Mouse (Mus musculus) natural killer cell, adult 2 months (primary cell): ENCODE data around the gene Pacsin1.

Experiments
- DNase-seq, 2 experiments: peaks; one replicate each; pipeline ENCODE4 v3.0.0; 2022; ENCODE audit warnings: low spot score in 2 of 2

Gene Pacsin1

DNA sequence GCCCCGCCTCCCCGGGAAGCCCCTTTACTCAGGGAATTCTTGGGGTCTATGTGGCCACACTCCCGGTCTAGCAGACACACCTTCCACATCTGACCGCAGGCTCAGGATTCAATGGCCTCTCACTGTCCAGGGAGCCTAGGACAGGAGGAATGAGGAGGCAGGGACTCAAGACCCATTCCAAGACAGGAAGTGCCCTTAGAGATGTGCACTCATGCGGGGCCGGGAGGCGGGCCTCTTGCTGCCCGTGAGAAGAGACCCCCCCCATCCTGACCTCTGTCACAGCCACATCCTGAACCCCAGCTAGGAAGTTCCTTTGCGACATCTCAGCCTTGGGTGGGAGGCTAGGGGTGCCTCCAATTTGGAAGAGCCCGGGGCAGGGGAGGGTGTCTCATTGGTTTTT lies 69.7 kb downstream of the Pacsin1 start:
- DNase-seq = no peak

DNA sequence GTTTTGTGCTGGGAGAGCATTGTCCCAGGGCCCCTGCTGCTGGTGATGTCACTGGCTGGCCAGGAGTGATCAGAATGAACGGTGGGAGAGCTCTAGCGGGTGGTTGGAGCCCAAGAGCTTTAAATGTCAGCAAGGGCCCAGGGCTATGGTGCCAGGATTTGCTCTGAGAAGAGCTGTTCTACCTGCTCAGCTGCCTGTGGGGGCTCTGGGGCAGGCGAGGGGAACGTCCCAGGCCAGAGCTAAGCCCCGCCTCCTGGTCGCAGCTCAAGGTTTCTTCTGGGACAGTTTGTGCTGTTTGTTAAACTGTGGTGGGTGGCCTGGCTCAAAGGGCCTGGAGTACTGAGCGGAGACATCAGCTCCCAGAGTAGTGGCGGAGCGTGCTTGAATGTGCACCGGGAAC lies 70.1 kb downstream of the Pacsin1 start:
- no peak for DNase-seq

DNA sequence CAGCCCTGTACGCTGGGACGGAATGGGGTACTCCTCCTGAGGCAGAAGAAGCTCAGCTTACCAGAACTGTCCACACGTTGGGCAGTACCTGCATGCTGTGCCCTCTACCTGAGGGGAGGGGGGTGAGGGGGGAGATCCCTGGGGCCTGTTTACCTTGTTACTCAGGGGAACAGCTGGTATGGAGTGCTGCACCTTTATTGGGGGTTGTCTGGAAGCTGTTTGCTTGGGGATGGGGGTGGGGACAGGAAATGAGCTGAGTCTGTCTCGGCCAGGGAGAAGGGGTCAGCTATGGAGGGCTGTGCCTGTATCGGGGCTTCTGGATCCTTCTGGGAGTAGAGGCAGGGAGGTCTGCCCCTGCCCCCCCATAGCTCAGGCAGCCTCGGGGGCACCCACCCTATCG lies 71.2 kb downstream of the Pacsin1 start:
- no peak for DNase-seq

DNA sequence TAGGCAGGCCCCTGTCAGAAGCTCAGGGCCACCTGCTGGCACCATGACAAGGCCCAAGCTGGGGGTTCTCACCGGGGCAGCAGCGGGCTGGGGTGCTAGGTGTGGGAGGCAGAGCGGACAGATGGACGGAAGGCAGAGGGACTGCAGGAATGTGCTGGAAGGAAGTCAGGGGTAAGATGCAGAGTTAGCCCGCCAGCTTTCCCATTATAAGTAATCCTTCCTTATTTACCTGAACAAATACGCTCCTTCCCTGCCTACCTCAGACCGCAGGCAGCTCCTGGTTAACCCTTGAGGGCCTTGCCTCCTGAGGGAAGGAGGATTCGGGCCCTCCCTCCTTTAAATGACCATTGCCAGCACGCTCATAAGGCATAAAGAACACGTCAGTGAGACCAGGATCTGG lies 73.5 kb downstream of the Pacsin1 start, which contains the start of gene Spdef:
Gene Spdef, minus strand, starts transcription at position 186 of the 400 bp plus-strand sequence.
- DNase-seq = no peak

DNA sequence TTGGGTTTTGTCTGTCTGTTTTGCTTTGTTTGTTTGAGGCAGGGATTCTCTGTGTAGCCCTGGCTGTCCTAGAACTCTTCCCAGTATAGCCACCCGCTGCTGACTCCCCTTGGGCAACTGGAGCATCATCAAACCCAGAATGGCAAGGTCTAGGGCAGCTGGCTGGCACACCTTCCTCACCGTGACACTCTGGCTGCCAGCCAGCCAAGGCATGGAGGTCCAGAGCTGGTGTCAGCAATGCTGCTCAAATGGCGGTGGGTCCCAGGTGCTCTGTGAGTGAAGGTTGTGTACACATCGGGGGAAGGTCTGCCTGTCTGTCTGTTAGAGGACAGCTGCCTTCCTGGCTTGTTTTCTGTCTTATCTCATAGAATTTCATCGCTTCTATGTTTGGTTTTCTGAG lies 76.8 kb downstream of the Pacsin1 start:
- DNase-seq = no peak

DNA sequence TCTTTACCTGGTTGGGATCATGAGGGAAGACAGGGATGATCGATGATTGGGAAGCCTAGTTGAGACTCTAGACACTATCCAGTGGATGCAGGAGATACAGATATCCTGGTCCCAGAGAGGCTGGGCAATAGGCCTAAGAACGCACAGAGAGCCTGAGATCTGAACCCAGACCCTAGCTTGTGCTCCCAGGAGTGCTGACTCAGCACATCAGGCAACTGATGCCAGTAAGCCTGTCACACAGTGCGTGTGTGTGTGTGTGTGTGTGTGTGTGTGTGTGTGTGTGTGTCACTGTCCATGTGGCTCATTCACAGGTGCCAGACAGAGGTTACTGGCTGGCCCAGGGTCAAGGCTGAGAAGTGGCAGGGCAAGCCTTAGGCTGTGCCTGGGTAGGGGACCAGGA lies 77.4 kb downstream of the Pacsin1 start:
- DNase-seq = no peak

DNA sequence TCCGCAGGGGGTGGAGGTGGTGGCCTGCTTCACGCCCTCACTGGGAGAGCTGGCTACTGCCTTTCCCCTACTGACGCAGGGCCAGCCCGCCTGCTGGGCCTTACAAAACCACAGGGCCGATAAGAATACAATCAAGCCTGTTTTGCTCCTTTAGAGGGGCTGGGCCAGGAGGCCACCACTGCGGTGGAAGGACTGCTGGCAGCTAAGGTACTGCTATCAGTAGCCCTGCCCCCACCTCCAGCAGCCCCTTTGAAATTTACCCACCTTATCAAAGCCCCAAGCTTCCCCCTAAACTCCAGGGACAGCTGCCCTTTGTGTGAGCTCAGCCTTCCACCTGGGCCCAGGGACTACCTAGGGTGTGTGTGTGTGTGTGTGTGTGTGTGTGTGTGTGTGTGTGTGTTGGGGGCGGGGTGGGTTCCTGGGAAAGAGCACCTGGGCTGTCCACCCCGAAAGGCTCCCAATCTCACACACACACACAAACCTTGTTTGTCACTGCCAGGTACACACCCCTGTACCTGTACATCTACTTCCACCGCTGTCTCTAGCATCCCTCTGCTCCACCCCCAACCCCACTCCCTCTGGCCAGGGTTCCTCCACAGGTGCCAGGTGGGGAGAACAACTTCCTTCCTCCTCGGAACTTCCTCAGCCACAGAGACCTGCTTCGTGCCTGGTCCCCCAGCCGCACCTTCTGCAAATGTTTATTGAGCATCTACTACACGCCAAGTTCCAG lies 79.2 kb downstream of the Pacsin1 start:
- no peak for DNase-seq

DNA sequence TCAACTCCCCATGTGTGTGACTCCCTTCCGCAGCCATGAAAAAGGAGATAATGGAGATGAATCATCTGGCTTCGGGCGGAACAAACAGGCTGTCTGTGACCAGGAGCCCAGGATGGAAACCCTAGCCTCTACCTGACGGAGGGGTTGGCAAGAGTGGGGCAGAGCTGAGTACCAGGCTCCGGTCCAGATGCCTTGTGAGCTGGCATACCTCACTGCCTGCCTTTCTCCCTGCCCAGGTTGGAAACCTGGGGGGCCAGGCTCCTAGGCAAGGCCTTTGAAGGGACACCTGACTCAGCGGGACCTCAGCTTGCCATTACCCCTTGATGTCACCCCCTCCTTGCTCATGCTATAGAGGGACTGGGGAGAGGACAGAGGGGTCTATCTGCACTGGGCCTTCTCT lies 85.7 kb downstream of the Pacsin1 start:
- no peak for DNase-seq

DNA sequence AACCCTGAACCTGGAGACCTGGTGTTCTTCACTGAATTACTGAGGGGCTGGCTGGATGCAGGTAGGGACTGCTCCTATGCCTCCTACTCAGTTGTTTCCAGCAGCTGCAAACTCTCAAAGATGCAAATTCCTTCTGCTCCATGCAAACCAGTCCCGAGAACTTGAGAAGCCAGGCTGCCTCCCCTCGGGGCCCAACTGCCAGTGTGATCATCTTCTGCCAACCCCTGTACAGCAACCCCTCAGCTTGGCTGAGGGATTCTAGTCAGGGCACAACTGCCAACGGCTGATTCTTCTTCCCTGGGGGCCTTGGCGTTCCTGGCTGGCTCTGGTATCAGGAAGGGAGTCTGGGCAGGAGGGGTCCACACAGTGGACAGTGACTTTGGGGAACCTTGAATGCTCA lies 91.1 kb downstream of the Pacsin1 start:
- DNase-seq = no peak

DNA sequence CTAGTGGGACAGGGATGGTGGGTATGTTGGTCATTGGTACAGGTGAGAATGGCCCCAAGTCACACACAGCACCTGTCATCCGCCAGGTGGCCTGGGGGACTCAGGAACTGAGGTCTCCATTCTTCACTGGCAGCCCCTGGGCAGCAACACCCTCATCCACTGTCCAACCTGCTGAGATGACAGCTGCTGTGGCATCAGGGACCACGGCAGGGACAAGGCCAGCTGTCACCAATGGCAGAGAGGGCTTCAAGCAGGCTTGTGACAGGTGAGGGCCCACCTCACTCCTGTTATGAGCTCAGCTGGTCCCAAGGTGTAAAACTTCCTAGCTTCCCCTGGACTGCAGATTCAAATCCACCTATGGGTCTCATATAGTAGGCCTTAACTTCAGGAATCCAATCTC lies 92.8 kb downstream of the Pacsin1 start:
- DNase-seq = no peak

DNA sequence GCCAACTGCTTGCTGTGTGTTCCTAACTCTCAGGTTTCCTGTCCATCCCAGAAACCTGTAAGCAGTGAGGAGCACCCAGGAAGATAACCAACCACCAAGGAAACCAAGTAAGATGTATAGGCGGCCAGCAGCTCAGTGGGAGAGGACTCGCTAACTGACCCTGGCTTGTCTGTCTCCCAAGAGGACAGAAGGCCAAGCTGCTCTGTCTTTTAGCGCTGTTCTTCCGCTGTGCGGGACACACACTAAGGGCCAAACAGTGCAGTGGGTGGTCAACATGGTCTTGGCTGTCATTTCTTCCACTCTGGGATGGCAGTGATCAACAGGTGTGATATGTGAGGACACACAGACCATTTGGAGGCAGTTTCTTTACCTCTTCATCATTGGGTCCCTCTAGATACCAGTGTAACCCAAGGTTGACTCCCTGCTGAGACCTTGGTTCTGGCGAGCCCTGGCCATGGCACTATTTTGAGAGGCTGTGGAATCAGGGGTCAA lies 95.2 kb downstream of the Pacsin1 start:
- no peak for DNase-seq

DNA sequence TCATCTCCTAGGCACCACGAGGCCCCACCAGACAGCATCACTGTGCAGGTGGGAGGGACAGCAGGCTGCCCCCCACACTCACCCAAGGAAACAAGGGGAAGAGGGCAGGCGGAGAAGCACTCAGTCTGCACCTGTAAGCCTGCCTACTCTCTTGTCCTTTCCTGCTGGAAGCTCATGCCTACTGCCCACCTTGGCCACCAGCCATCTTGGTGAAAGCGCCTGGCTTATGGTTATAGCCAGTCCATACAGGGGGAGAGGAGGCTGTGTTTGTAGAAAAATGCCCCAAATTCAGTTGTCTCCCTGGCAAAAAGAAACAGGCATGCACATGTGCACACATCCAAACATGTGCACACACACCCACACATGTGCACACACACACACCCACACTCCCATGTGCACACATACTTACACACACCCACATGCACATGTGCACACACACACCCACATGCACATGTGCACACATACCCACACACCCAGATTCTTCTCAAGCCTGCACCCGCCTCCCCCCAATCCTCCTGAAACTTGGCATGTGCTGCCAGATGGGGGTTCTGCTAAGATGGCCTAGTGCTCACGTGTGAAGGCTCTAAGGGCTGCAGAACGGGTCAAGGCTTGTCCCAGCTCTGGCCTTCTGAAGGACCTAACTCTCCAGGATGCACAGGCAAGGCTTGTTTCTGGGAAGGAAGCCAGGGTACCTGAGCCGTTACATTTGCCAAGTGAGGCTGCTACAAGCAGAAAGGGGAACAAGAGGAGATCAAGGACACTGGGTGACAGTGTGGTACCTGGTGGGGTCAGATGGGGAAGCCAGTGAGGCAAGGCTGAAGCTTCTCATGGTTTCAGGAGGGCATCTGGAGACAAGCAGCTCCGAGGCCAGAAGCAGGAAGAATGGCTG lies 96.2 kb downstream of the Pacsin1 start:
- no peak for DNase-seq

DNA sequence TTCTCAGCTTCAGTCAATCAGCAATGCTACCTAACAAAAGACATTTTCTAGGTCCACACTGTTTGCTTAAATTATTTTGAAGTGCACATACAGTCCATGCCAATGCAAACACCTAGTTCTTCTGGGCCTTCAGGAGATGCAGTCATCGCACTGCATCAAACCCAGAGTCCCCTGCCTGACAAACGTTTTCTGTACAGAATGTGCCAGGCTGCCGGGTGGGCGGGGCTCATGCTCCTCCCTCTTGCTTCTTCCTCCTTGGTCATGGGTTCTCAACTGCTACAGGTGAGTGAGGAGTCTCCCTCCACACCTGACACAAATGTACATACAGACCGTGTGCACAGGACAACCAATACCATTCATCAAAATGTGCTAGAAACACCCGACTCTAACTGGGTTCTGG lies 104.9 kb downstream of the Pacsin1 start:
- no peak for DNase-seq
